Mouse (Mus musculus): ENCODE measurements around the gene Parp6. TPM values are rescaled to one million over a fixed set of nuclear protein-coding genes. Genes with fewer than 3 reads are reported as not detected.
A peak's percentile ranks its signal among the peaks of the same experiment; 100 is the strongest.

The Parp6 gene
- total and polyA plus RNA-seq, 2 experiments: 7.9 to 11.2 TPM

GRCm38 (mm10) chr9:59663226-59663625, 46.1 kb downstream of the Parp6 start:
- no peaks in the 10 kb centered on the region for H3K36me3 ChIP-seq (ENCODE audit: control insufficient read depth, insufficient read depth, low read length)
- H3K4me3 ChIP-seq (ENCODE audit: insufficient read depth, low read depth, low read length): no peak overlapping the region
- no peaks in the 10 kb centered on the region; the same call in 1 of the 2 replicates for H3K4me1 ChIP-seq (ENCODE audit: control insufficient read depth, insufficient read depth, low read length)
- no peaks in the 10 kb centered on the region for H3K79me2 ChIP-seq (ENCODE audit: control insufficient read depth, insufficient read depth, low read length)
- H3K27ac ChIP-seq (replicated peaks; ENCODE audit: insufficient read depth, low read depth, low read length): no peak overlapping the region
- WGBS: 87% methylated on average over 7 of the region's 7 CpGs
- peaks cover 10% of the 10 kb centered on the region; the same call in 1 of the 2 replicates for H3K27me3 ChIP-seq (ENCODE audit: control insufficient read depth, insufficient read depth, low read length)
- no peak for TF ChIP-seq CTCF (IDR thresholded peaks at IDR 0.05; ENCODE audit: low read depth, low read length)
- no peak for TF ChIP-seq POLR2A (IDR thresholded peaks at IDR 0.05; ENCODE audit: extremely low read depth, insufficient read depth, low read length)
- H3K9ac ChIP-seq (ENCODE audit: low read depth, low read length): no peak overlapping the region
- no peak for DNase-seq (ENCODE audit: extremely low read depth, low read depth, low spot score)

- Histone ChIP-seq H3K79me2 (ENCODE audit: control insufficient read depth, insufficient read depth, low read length) (no peaks in the 10 kb centered on the region), H3K27ac (replicated peaks; ENCODE audit: insufficient read depth, low read depth, low read length) (no peak overlapping the region), H3K36me3 (ENCODE audit: control insufficient read depth, insufficient read depth, low read length) (no peaks in the 10 kb centered on the region), H3K27me3 (ENCODE audit: control insufficient read depth, insufficient read depth, low read length) (peaks cover 10% of the 10 kb centered on the region; the same call in 1 of the 2 replicates), H3K4me1 (ENCODE audit: control insufficient read depth, insufficient read depth, low read length) (no peaks in the 10 kb centered on the region; the same call in 1 of the 2 replicates), H3K4me3 (ENCODE audit: insufficient read depth, low read depth, low read length) (no peak overlapping the region), H3K9ac (ENCODE audit: low read depth, low read length) (no peak overlapping the region)
- no peak for DNase-seq (ENCODE audit: extremely low read depth, low read depth, low spot score)
- WGBS: 77% methylated on average over 3 of the region's 3 CpGs
- TF ChIP-seq POLR2A (IDR thresholded peaks at IDR 0.05; ENCODE audit: extremely low read depth, insufficient read depth, low read length) (no peak), CTCF (IDR thresholded peaks at IDR 0.05; ENCODE audit: low read depth, low read length) (no peak)
These were observed 46.9 kb downstream of the Parp6 start for GRCm38 (mm10) chr9:59663957-59664356.

GRCm38 (mm10) chr9:59664664-59665256, 47.7 kb downstream of the Parp6 start:
- Histone ChIP-seq H3K9ac (ENCODE audit: low read depth, low read length) (no peak overlapping the region), H3K4me1 (ENCODE audit: control insufficient read depth, insufficient read depth, low read length) (no peaks in the 10 kb centered on the region; the same call in 1 of the 2 replicates), H3K27me3 (ENCODE audit: control insufficient read depth, insufficient read depth, low read length) (peaks cover 10% of the 10 kb centered on the region; the same call in 1 of the 2 replicates), H3K27ac (replicated peaks; ENCODE audit: insufficient read depth, low read depth, low read length) (no peak overlapping the region), H3K4me3 (ENCODE audit: insufficient read depth, low read depth, low read length) (no peak overlapping the region), H3K79me2 (ENCODE audit: control insufficient read depth, insufficient read depth, low read length) (no peaks in the 10 kb centered on the region), H3K36me3 (ENCODE audit: control insufficient read depth, insufficient read depth, low read length) (no peaks in the 10 kb centered on the region)
- 67% methylated on average over 4 of the region's 4 CpGs for WGBS
- DNase-seq (ENCODE audit: extremely low read depth, low read depth, low spot score): peak; percentile 40
- TF ChIP-seq CTCF (IDR thresholded peaks at IDR 0.05; ENCODE audit: low read depth, low read length) (no peak), POLR2A (IDR thresholded peaks at IDR 0.05; ENCODE audit: extremely low read depth, insufficient read depth, low read length) (no peak)

- no peaks in the 10 kb centered on the region for H3K36me3 ChIP-seq (ENCODE audit: control insufficient read depth, insufficient read depth, low read length)
- no peaks in the 10 kb centered on the region for H3K79me2 ChIP-seq (ENCODE audit: control insufficient read depth, insufficient read depth, low read length)
- H3K27me3 ChIP-seq (ENCODE audit: control insufficient read depth, insufficient read depth, low read length): peaks cover 10% of the 10 kb centered on the region; the same call in 1 of the 2 replicates
- 92% methylated on average over 8 of the region's 8 CpGs for WGBS
- H3K9ac ChIP-seq (ENCODE audit: low read depth, low read length): no peak overlapping the region
- DNase-seq (ENCODE audit: extremely low read depth, low read depth, low spot score): no peak
- no peak for TF ChIP-seq CTCF (IDR thresholded peaks at IDR 0.05; ENCODE audit: low read depth, low read length)
- TF ChIP-seq POLR2A (IDR thresholded peaks at IDR 0.05; ENCODE audit: extremely low read depth, insufficient read depth, low read length): no peak
- no peaks in the 10 kb centered on the region; the same call in 1 of the 2 replicates for H3K4me1 ChIP-seq (ENCODE audit: control insufficient read depth, insufficient read depth, low read length)
- H3K4me3 ChIP-seq (ENCODE audit: insufficient read depth, low read depth, low read length): no peak overlapping the region
- no peak overlapping the region for H3K27ac ChIP-seq (replicated peaks; ENCODE audit: insufficient read depth, low read depth, low read length)
These were observed 48.9 kb downstream of the Parp6 start for GRCm38 (mm10) chr9:59666016-59666415.

DNA sequence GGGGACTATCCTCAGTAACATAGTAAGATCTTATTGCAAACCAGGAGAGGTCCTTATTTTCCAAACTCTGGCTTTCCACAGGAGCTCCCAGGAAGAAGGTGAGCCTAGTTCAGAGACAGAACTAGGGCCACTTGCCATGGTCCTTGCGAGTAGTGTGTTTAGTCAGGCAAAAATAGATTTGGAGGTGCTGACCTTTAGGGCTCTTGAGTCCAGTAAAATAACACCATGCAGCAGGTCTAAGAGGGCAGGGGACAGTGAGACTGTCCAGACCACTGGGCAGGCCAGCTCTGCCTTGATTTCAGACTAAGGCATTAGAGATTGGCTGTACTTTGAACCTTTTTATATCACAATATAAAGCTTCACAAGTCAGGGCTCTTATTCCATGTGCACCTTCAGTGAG, 49.7 kb downstream of the Parp6 start:
- no peak overlapping the region for H3K9ac ChIP-seq (ENCODE audit: low read depth, low read length)
- 44% methylated on average over 1 of the region's 1 CpGs for WGBS
- no peak overlapping the region for H3K27ac ChIP-seq (replicated peaks; ENCODE audit: insufficient read depth, low read depth, low read length)
- H3K36me3 ChIP-seq (ENCODE audit: control insufficient read depth, insufficient read depth, low read length): no peaks in the 10 kb centered on the region
- H3K4me1 ChIP-seq (ENCODE audit: control insufficient read depth, insufficient read depth, low read length): no peaks in the 10 kb centered on the region; the same call in 1 of the 2 replicates
- DNase-seq (ENCODE audit: extremely low read depth, low read depth, low spot score): no peak
- peaks cover 10% of the 10 kb centered on the region for H3K27me3 ChIP-seq (ENCODE audit: control insufficient read depth, insufficient read depth, low read length)
- TF ChIP-seq CTCF (IDR thresholded peaks at IDR 0.05; ENCODE audit: low read depth, low read length) (no peak), POLR2A (IDR thresholded peaks at IDR 0.05; ENCODE audit: extremely low read depth, insufficient read depth, low read length) (no peak)
- H3K4me3 ChIP-seq (ENCODE audit: insufficient read depth, low read depth, low read length): no peak overlapping the region
- no peaks in the 10 kb centered on the region for H3K79me2 ChIP-seq (ENCODE audit: control insufficient read depth, insufficient read depth, low read length)

DNA sequence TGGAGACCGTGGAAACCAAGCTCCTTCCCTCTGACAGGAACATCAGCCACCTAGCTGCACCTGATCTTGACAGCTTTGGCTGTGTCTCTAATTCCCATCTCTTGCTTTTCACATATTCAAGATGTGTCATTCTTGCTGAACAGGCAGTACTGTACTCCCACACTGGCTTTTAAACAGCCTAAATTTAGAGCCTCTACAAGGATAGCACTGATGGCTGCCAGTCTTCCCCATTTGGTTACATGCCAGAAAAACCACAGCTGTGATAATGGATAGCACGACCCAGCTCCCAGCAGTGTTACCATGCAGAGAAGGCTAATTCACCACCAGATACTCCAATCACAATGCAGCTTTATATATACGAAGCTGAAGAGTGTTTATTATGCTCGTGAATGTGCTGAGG, 50.2 kb downstream of the Parp6 start:
- H3K79me2 ChIP-seq (ENCODE audit: control insufficient read depth, insufficient read depth, low read length): no peaks in the 10 kb centered on the region
- H3K9ac ChIP-seq (ENCODE audit: low read depth, low read length): no peak overlapping the region
- WGBS: 56% methylated on average over 4 of the region's 4 CpGs
- no peak overlapping the region for H3K27ac ChIP-seq (replicated peaks; ENCODE audit: insufficient read depth, low read depth, low read length)
- H3K36me3 ChIP-seq (ENCODE audit: control insufficient read depth, insufficient read depth, low read length): no peaks in the 10 kb centered on the region
- peaks cover 10% of the 10 kb centered on the region for H3K27me3 ChIP-seq (ENCODE audit: control insufficient read depth, insufficient read depth, low read length)
- no peaks in the 10 kb centered on the region; the same call in 1 of the 2 replicates for H3K4me1 ChIP-seq (ENCODE audit: control insufficient read depth, insufficient read depth, low read length)
- H3K4me3 ChIP-seq (ENCODE audit: insufficient read depth, low read depth, low read length): no peak overlapping the region
- TF ChIP-seq CTCF (IDR thresholded peaks at IDR 0.05; ENCODE audit: low read depth, low read length) (no peak), POLR2A (IDR thresholded peaks at IDR 0.05; ENCODE audit: extremely low read depth, insufficient read depth, low read length) (no peak)
- no peak for DNase-seq (ENCODE audit: extremely low read depth, low read depth, low spot score)

Measured in liver, adult 2 months (tissue).